Mouse (Mus musculus) midbrain, embryonic 13.5 days (tissue): ENCODE data around the gene Nrip1. TPM values are rescaled to one million over a fixed set of nuclear protein-coding genes. Genes with fewer than 3 reads are reported as not detected.

Experiments used
- ATAC-seq: fragments of 200-750 bp; cut with Nextera tagmentation; 2 replicates; pipeline ENCODE4 v1.8.0; 2017; ENCODE audit warnings: mild to moderate bottlenecking, moderate TSS enrichment, moderate library complexity
- H3K27ac ChIP-seq: fragments of 300-500 bp; sonication (generic); 2 replicates; pipeline ENCODE4 v1.5.1; 2015; ENCODE audit warnings: inconsistent platforms, mild to moderate bottlenecking, moderate library complexity
- H3K27me3 ChIP-seq: fragments of 300-500 bp; sonication (generic); 2 replicates; pipeline ENCODE4 v1.6.1; 2015; ENCODE audit warnings: mild to moderate bottlenecking, inconsistent platforms
- H3K36me3 ChIP-seq: fragments of 300-500 bp; sonication (generic); 2 replicates; pipeline ENCODE4 v1.6.1; 2015; ENCODE audit warnings: mild to moderate bottlenecking, inconsistent platforms
- H3K4me1 ChIP-seq: fragments of 300-500 bp; sonication (generic); replicated peaks from 2 replicates; pipeline ENCODE4 v1.6.1; 2015; ENCODE audit warnings: inconsistent platforms
- H3K4me2 ChIP-seq: fragments of 300-500 bp; sonication (generic); replicated peaks from 2 replicates; pipeline ENCODE4 v1.6.1; 2015; ENCODE audit warnings: moderate library complexity, mild to moderate bottlenecking, inconsistent platforms
- H3K4me3 ChIP-seq: fragments of 300-500 bp; sonication (generic); replicated peaks from 2 replicates; pipeline ENCODE4 v1.5.1; 2015; ENCODE audit warnings: mild to moderate bottlenecking, inconsistent platforms
- H3K9ac ChIP-seq: fragments of 300-500 bp; sonication (generic); replicated peaks from 2 replicates; pipeline ENCODE4 v1.6.1; 2015; ENCODE audit warnings: mild to moderate bottlenecking, inconsistent platforms
- H3K9me3 ChIP-seq: fragments of 300-500 bp; sonication (generic); 2 replicates; pipeline ENCODE4 v1.6.1; 2016; ENCODE audit warnings: mild to moderate bottlenecking, inconsistent platforms
- WGBS: fragments of 180-500 bp; shearing (Covaris S2); methylation state at CpG from one replicate; pipeline ENCODE4 v1.1.7; 2015; 5-methylcytosine and 5-hydroxymethylcytosine counted together
- polyA plus RNA-seq: library from polyadenylated mRNA; unstranded; fragments of >200 nt; fragmentation: Nextera tagmentation; extraction: Ambion mirVana; gene quantifications from 2 replicates; pipeline ENCODE4 v1.2.1, GENCODE M21; 2015

Gene Nrip1
- polyA plus RNA-seq, 1 experiment from 2014 or later = 30.1 TPM

DNA sequence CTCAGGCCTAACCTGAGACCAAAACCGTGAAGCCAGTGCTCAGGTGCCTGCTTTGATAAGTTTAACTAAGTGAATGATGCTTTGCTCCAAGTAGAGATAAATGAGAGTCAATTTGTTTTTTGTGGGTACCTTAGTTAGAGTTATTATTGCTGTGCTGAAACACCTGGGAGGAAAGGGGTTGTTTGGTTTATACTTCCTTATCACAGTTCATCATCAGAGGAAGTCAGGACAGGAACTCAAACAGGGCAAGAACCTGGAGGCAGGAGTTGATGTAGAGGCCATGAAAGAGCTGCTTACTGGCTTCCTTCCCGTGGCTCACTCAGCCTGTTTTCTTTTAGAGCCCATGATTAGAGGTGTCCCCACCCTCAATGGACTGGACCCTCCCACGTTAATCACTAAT, 89.8 kb downstream of the Nrip1 start:
- no peaks in the 10 kb centered on the region for H3K4me1 ChIP-seq
- no peak overlapping the region for H3K4me3 ChIP-seq
- H3K27me3 ChIP-seq = no peaks in the 10 kb centered on the region
- no peaks in the 10 kb centered on the region for H3K9me3 ChIP-seq
- no peak overlapping the region for H3K27ac ChIP-seq
- no peak for ATAC-seq
- H3K36me3 ChIP-seq = no peaks in the 10 kb centered on the region
- WGBS = 68% methylated on average over 3 of the region's 3 CpGs
- H3K9ac ChIP-seq = no peak overlapping the region
- H3K4me2 ChIP-seq = no peak overlapping the region

DNA sequence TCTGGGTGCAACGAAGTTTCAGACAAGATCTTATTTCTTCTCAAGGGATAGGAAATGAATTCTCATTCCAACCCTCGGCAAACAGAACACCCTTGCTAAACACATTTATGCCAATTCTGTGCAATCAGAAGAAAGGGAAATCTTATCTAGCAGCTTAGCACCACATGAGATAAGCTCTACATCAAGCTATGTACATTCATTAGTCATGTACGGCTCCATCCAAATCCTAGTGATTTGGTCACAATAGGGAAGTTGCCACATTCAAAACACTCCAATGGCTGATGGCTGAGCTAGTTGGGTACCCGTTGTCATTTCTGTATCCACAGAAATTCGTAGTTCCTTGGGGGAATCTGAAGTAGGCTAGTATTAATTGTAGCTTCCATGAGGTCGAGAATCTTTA, 91.8 kb downstream of the Nrip1 start:
- no peak overlapping the region for H3K9ac ChIP-seq
- H3K4me3 ChIP-seq = no peak overlapping the region
- WGBS = 87% methylated on average over 6 of the region's 6 CpGs
- H3K9me3 ChIP-seq = no peaks in the 10 kb centered on the region
- H3K36me3 ChIP-seq = no peaks in the 10 kb centered on the region
- no peak overlapping the region for H3K4me2 ChIP-seq
- no peak overlapping the region for H3K27ac ChIP-seq
- H3K27me3 ChIP-seq = no peaks in the 10 kb centered on the region
- ATAC-seq = no peak
- H3K4me1 ChIP-seq = no peaks in the 10 kb centered on the region

- no peak overlapping the region for H3K9ac ChIP-seq
- no peak overlapping the region for H3K27ac ChIP-seq
- ATAC-seq = no peak
- H3K4me2 ChIP-seq = no peak overlapping the region
- H3K27me3 ChIP-seq = no peaks in the 10 kb centered on the region
- WGBS = 93% methylated on average over 8 of the region's 8 CpGs
- H3K36me3 ChIP-seq = no peaks in the 10 kb centered on the region
- no peaks in the 10 kb centered on the region for H3K9me3 ChIP-seq
- H3K4me1 ChIP-seq = no peaks in the 10 kb centered on the region
- no peak overlapping the region for H3K4me3 ChIP-seq
These were observed 93.3 kb downstream of the Nrip1 start for GRCm38 (mm10) chr16:76280365-76280764.

- no peaks in the 10 kb centered on the region for H3K9me3 ChIP-seq
- H3K4me3 ChIP-seq = no peak overlapping the region
- no peak for ATAC-seq
- WGBS = 93% methylated on average over 3 of the region's 3 CpGs
- H3K36me3 ChIP-seq = no peaks in the 10 kb centered on the region
- no peaks in the 10 kb centered on the region for H3K4me1 ChIP-seq
- H3K4me2 ChIP-seq = no peak overlapping the region
- no peak overlapping the region for H3K27ac ChIP-seq
- H3K9ac ChIP-seq = no peak overlapping the region
- no peaks in the 10 kb centered on the region for H3K27me3 ChIP-seq
These were observed 97.4 kb downstream of the Nrip1 start for GRCm38 (mm10) chr16:76276271-76276670.

DNA sequence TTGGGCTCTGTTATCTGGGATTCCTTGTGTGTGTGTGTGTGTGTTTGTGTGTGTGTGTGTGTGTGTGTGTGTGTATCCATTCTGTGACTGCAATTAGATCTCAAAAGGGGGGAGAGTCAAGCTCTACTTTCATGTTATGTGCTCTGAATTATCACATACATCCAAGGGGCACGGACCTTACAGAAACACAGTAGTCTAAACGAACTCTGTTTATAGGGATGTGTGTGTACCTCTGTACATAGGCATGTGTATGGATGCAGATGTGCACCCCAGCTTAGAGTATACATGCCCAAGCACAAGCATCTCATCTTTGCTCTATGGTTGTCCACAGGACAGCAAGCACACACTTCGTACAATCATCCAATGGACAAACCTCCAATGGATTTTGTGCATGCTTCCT, 98.0 kb downstream of the Nrip1 start:
- Histone ChIP-seq H3K27me3 (no peaks in the 10 kb centered on the region), H3K4me2 (no peak overlapping the region), H3K9me3 (no peaks in the 10 kb centered on the region), H3K4me1 (no peaks in the 10 kb centered on the region), H3K9ac (no peak overlapping the region), H3K36me3 (no peaks in the 10 kb centered on the region), H3K27ac (no peak overlapping the region), H3K4me3 (no peak overlapping the region)
- no peak for ATAC-seq
- 95% methylated on average over 3 of the region's 3 CpGs for WGBS

- no peak for ATAC-seq
- Histone ChIP-seq H3K27me3 (no peaks in the 10 kb centered on the region), H3K4me3 (no peak overlapping the region), H3K27ac (no peak overlapping the region), H3K4me2 (no peak overlapping the region), H3K9ac (no peak overlapping the region), H3K4me1 (no peaks in the 10 kb centered on the region), H3K9me3 (no peaks in the 10 kb centered on the region), H3K36me3 (no peaks in the 10 kb centered on the region)
- WGBS = 78% methylated on average over 7 of the region's 7 CpGs
These were observed 98.5 kb downstream of the Nrip1 start for GRCm38 (mm10) chr16:76275166-76275565.

- 90% methylated on average over 9 of the region's 9 CpGs for WGBS
- H3K4me2 ChIP-seq = no peak overlapping the region
- no peak overlapping the region for H3K9ac ChIP-seq
- H3K9me3 ChIP-seq = no peaks in the 10 kb centered on the region
- no peaks in the 10 kb centered on the region for H3K36me3 ChIP-seq
- H3K4me3 ChIP-seq = no peak overlapping the region
- H3K27me3 ChIP-seq = no peaks in the 10 kb centered on the region
- no peaks in the 10 kb centered on the region for H3K4me1 ChIP-seq
- H3K27ac ChIP-seq = no peak overlapping the region
- ATAC-seq = no peak
These were observed 106.9 kb downstream of the Nrip1 start for GRCm38 (mm10) chr16:76266635-76267268.

DNA sequence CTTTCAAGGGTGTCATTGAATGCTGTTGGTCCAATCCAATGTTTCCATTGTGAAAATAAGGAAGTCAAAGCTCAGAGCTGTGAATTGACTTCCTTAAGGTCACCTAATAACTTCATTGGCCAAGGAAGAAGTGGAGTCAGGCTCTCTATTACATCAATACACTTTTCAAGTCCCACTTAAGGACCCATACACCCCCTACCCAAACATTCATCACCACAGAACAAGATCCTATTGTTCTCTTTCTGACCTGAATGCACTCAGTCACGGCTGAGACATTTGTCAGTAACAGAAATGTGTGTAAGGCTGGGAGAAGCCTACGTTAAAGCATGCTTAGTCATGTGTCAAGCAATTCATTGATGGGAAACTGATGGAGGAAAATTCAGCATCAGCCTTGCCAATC, 107.8 kb downstream of the Nrip1 start:
- 18% methylated on average over 2 of the region's 2 CpGs for WGBS
- no peak overlapping the region for H3K9ac ChIP-seq
- no peak for ATAC-seq

DNA sequence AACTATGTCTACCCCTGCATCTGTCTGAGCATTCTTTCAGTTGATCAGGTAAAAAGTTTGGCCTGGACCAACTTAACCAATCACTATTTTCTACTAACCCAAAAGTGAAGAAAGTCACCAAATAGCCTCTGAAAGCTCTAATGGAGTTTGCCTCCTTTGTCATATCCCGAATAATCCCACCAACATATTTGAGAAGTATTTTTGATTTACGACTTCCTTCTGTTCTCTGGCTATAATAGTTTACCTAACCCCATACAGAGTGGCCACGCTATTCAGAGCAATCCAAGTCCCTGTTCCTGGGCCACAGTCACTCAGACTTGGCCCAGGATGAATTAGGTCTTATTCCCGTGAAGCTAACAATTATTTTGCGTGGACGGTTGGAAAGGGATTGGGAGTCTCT, 108.3 kb downstream of the Nrip1 start:
- Histone ChIP-seq H3K9ac (no peak overlapping the region), H3K27me3 (no peaks in the 10 kb centered on the region), H3K36me3 (no peaks in the 10 kb centered on the region), H3K4me3 (no peak overlapping the region), H3K27ac (no peak overlapping the region), H3K4me1 (no peaks in the 10 kb centered on the region), H3K4me2 (no peak overlapping the region), H3K9me3 (no peaks in the 10 kb centered on the region)
- WGBS = 85% methylated on average over 6 of the region's 6 CpGs
- ATAC-seq = no peak

More for the DNA sequence above, 107.8 kb downstream of the Nrip1 start:
- no peaks in the 10 kb centered on the region for H3K27me3 ChIP-seq
- H3K4me3 ChIP-seq = no peak overlapping the region
- no peaks in the 10 kb centered on the region for H3K9me3 ChIP-seq
- no peaks in the 10 kb centered on the region for H3K4me1 ChIP-seq
- no peak overlapping the region for H3K27ac ChIP-seq
- H3K36me3 ChIP-seq = no peaks in the 10 kb centered on the region
- no peak overlapping the region for H3K4me2 ChIP-seq

DNA sequence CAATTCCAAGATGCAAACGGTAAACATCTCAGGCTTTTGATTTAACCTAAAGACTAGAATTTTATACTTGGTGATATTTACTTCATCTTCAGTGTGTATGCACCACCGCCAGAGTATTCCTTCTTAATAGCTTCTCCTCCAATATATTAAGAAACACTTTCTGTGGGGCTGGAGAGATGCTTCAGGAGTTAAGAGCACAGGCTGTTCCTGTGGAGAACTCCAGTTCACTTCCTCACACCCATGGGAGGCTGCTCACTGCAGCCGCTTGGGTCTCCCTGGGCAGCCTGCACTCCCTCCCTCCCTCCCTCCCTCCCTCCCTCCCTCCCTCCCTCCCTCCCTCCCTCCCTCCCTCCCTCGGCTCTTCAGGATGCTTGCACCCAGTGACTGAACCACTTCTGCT, 110.2 kb downstream of the Nrip1 start:
- H3K36me3 ChIP-seq = no peaks in the 10 kb centered on the region
- H3K9ac ChIP-seq = no peak overlapping the region
- no peak for ATAC-seq
- H3K4me1 ChIP-seq = no peaks in the 10 kb centered on the region
- no peaks in the 10 kb centered on the region for H3K27me3 ChIP-seq
- H3K9me3 ChIP-seq = no peaks in the 10 kb centered on the region
- H3K27ac ChIP-seq = no peak overlapping the region
- H3K4me3 ChIP-seq = no peak overlapping the region
- H3K4me2 ChIP-seq = no peak overlapping the region
- 66% methylated on average over 3 of the region's 4 CpGs for WGBS

GRCm38 (mm10) chr16:76260296-76260695, 113.3 kb downstream of the Nrip1 start:
- Histone ChIP-seq H3K36me3 (no peaks in the 10 kb centered on the region), H3K4me3 (no peak overlapping the region), H3K9ac (no peak overlapping the region), H3K4me2 (no peak overlapping the region), H3K9me3 (no peaks in the 10 kb centered on the region), H3K27me3 (no peaks in the 10 kb centered on the region), H3K4me1 (no peaks in the 10 kb centered on the region), H3K27ac (no peak overlapping the region)
- no peak for ATAC-seq
- WGBS = 82% methylated on average over 6 of the region's 6 CpGs

GRCm38 (mm10) chr16:76251826-76252225, 121.8 kb downstream of the Nrip1 start:
- no peak overlapping the region for H3K4me2 ChIP-seq
- H3K4me3 ChIP-seq = no peak overlapping the region
- no peaks in the 10 kb centered on the region for H3K27me3 ChIP-seq
- H3K9me3 ChIP-seq = no peaks in the 10 kb centered on the region
- H3K36me3 ChIP-seq = no peaks in the 10 kb centered on the region
- H3K9ac ChIP-seq = no peak overlapping the region
- no peak for ATAC-seq
- WGBS = 90% methylated on average over 10 of the region's 10 CpGs
- H3K27ac ChIP-seq = no peak overlapping the region
- no peaks in the 10 kb centered on the region for H3K4me1 ChIP-seq

DNA sequence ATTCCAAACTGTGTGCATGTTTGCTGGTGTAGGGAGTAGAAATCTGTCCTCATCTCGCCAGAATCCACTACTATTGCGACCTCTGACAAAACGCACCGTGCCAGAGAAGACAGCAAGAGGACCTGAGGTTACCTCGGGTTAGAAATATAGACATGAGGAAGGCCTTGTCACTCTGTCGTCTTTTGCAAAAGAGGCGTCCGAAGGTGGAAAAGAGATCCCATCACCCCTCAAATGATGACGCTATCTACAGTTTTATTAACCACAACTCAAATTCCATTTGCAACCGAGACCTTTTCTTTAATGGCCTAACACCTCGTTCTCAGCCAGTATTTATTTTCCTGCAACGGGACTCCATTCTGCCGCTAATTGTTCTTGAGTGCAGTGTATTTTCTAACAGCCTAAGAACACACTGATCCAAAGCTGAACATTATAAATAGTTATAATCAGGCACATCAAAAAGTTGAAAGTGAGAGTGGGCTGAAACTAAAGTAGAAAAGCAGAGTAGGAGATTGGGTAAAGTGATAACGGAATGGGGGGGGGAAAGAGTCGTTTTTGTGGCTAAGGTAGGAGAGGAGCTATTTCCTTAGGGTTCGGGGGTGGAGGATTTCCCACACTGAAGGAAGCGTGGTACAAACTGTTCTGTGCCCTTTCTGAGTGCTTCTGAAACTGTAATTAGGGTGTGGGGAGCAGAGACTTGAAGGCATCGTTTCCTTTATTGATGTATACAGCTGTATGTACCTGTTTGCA, 124.1 kb downstream of the Nrip1 start:
- no peaks in the 10 kb centered on the region for H3K9me3 ChIP-seq
- no peaks in the 10 kb centered on the region for H3K36me3 ChIP-seq
- WGBS = 88% methylated on average over 18 of the region's 18 CpGs
- no peak overlapping the region for H3K4me3 ChIP-seq
- ATAC-seq = no peak
- no peak overlapping the region for H3K27ac ChIP-seq
- no peaks in the 10 kb centered on the region for H3K4me1 ChIP-seq
- no peak overlapping the region for H3K9ac ChIP-seq
- H3K27me3 ChIP-seq = no peaks in the 10 kb centered on the region
- no peak overlapping the region for H3K4me2 ChIP-seq
